Mouse (Mus musculus) myocyte (in vitro differentiated cells): ENCODE results near the gene Epm2a.

Experiments used
- CEBPB ChIP-seq: IDR thresholded peaks from 2 replicates; pipeline ENCODE4 v1.6.1; 2011; ENCODE audit warnings: mild to moderate bottlenecking, moderate library complexity; ENCODE audit not compliant: poor library complexity, insufficient read depth, severe bottlenecking
- E2F4 ChIP-seq: IDR thresholded peaks from one replicate; pipeline ENCODE4 v1.6.1; 2011; ENCODE audit warnings: mild to moderate bottlenecking, control low read depth, moderate library complexity; ENCODE audit not compliant: insufficient read depth
- MAX ChIP-seq: IDR thresholded peaks from one replicate; pipeline ENCODE4 v1.6.1; 2011; ENCODE audit warnings: low read depth, mild to moderate bottlenecking, control low read depth
- MYOD1 ChIP-seq, 3 experiments: IDR thresholded peaks; one replicate each; pipeline ENCODE4 v1.6.1; 2011; ENCODE audit warnings: control low read depth in 2 of 3, low read depth in 2 of 3, mild to moderate bottlenecking in 2 of 3, moderate library complexity in 1 of 3; ENCODE audit not compliant: insufficient read length in 2 of 3, control insufficient read depth in 1 of 3
- MYOG ChIP-seq, 3 experiments: IDR thresholded peaks; one replicate each; pipeline ENCODE4 v1.6.1; 2011; ENCODE audit warnings: control low read depth in 2 of 3, low read depth in 2 of 3, mild to moderate bottlenecking in 2 of 3; ENCODE audit not compliant: insufficient read length in 2 of 3, control insufficient read depth in 1 of 3, insufficient read depth in 1 of 3
- POLR2A ChIP-seq: IDR thresholded peaks from one replicate; pipeline ENCODE4 v1.6.1; 2011; ENCODE audit warnings: low read depth, mild to moderate bottlenecking, control low read depth, moderate library complexity; ENCODE audit not compliant: insufficient read length
- POLR2AphosphoS2 ChIP-seq: IDR thresholded peaks from one replicate; pipeline ENCODE4 v1.6.1; 2011; ENCODE audit warnings: low read depth, control low read depth; ENCODE audit not compliant: insufficient read length
- SRF ChIP-seq: IDR thresholded peaks from one replicate; pipeline ENCODE4 v1.6.1; 2011; ENCODE audit warnings: low read depth; ENCODE audit not compliant: control insufficient read depth, insufficient read length
- TCF12 ChIP-seq: IDR thresholded peaks from one replicate; pipeline ENCODE4 v1.6.1; 2011; ENCODE audit warnings: mild to moderate bottlenecking, control low read depth; ENCODE audit not compliant: poor library complexity, insufficient read depth, severe bottlenecking
- TCF3 ChIP-seq: IDR thresholded peaks from one replicate; pipeline ENCODE4 v1.6.1; 2011; ENCODE audit warnings: low read depth, control low read depth; ENCODE audit not compliant: insufficient read length
- USF1 ChIP-seq: IDR thresholded peaks from one replicate; pipeline ENCODE4 v1.6.1; 2011; ENCODE audit warnings: low read depth, mild to moderate bottlenecking, control low read depth, moderate library complexity

DNA sequence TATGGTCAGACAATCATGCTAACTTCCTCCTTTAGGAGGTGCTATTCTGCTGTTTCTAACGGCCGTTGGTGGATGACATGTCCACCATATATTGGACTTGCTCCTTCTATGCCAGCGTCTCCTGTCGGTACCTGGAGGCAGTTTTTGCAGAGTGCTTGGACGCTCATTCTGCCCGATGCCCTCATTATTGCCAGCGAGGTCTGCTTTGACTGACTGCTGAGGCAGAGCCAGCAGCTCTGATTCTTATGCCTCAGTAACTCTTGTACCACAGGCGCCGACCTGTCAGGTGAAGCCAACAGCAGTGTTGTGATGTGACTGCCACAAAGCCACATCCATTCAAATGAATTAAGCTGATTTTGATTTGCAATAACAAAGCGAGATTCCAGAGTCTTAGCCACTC lies 95.3 kb downstream of the Epm2a start:
- TF ChIP-seq POLR2A: no peak
- TF ChIP-seq CEBPB: no peak
- no peak for TF ChIP-seq TCF12
- no peak for TF ChIP-seq USF1
- TF ChIP-seq TCF3: no peak
- no peak for TF ChIP-seq E2F4
- no peak for TF ChIP-seq POLR2AphosphoS2
- TF ChIP-seq MYOD1 (IDR thresholded peaks at IDR 0.05; ENCODE audit: control insufficient read depth in 1 of 3, insufficient read length in 2 of 3, low read depth in 2 of 3): no peak
- TF ChIP-seq MYOG (IDR thresholded peaks at IDR 0.05; ENCODE audit: control insufficient read depth in 1 of 3, insufficient read depth in 1 of 3, insufficient read length in 2 of 3, low read depth in 2 of 3): no peak
- no peak for TF ChIP-seq MAX
- no peak for TF ChIP-seq SRF
